ENCODE assay signal across 7 mouse cellular contexts in the genomic region with DNA sequence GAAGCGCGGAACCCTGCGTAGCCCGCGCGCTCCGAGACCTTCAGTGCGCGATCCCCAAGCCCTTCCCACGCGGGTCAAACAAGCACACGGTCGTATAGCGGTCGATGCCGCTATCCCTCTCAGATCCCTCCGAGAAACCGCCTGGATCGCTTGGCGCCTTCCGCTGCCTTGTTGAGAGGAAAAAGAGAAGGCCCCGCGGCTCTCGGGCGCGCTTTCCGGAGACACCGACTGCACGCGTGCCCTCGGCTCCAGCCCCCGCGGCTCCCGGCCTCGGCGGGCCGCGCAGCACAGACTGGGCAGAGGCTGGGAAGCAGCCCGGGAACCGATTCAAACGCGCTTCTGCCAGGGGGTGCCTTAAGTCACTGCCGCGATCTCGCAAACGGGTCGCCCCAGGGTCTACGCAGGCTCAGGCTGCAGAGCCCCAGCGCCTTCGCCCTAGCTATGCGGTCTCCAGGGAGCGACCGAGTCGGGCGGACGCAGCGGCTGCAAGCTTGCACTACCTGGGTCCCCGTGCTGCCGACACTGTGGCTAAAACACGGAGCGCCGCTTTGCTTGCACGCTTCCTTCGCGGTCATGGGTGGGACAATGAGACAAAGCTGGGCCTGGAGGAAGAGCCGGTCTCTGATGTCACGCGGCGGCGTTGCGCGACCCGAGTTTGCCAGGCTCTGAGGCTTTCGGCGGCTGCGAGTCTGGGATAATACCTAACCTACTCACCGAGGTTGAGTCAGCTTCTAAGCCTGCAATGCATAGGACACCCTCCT.
DNase-seq lines count a peak whose midpoint lies in the region; ATAC-seq and TF ChIP-seq lines count a peak whose summit lies in the region.

No protein-coding gene starts in this region.

- peak; percentile 29; the same call in 1 of the 2 replicates for ATAC-seq in megakaryocyte progenitor cell, adult 5-6 weeks (replicated peaks; ENCODE audit: poor library complexity)

- TF ChIP-seq CTCF in embryonic fibroblast, embryonic 13.5 days (IDR thresholded peaks at IDR 0.05; ENCODE audit: borderline replicate concordance, insufficient read depth, low read length), result no peak
- TF ChIP-seq CTCF in layer of hippocampus, adult 2 months (conservative IDR thresholded peaks at IDR 0.05), result no peak; the same call in 1 of the 2 replicates

- no peak overlapping the region for H3K27ac ChIP-seq in embryonic fibroblast, embryonic 13.5 days (ENCODE audit: insufficient read depth, low read length)
- peak overlapping the region; percentile 67 for H3K27ac ChIP-seq in layer of hippocampus, adult 2 months

- peak; percentile 6 for DNase-seq in thymus, postnatal 4 days
- no peak for DNase-seq in thymus, postnatal 0 days (ENCODE audit: low spot score)
- peak in 1 of 2 experiments; percentile 15 for DNase-seq in layer of hippocampus, adult 2 months (ENCODE audit: low spot score in 2 of 2)
- DNase-seq in telencephalon, adult 2 months (ENCODE audit: low read depth, low spot score), result peak; percentile 19
- DNase-seq in adipocyte (ENCODE audit: low spot score), result no peak

- peak overlapping the region; percentile 25 for H3K4me3 ChIP-seq in embryonic fibroblast, embryonic 13.5 days (ENCODE audit: insufficient read depth, low read length)
- peak overlapping the region; percentile 59 for H3K4me3 ChIP-seq in layer of hippocampus, adult 2 months

- no peaks in the 10 kb centered on the region; the same call in 1 of the 2 replicates for H3K4me1 ChIP-seq in embryonic fibroblast, embryonic 13.5 days (ENCODE audit: control insufficient read depth, insufficient read depth, low read length)

- TF ChIP-seq POLR2A in embryonic fibroblast, embryonic 13.5 days (IDR thresholded peaks at IDR 0.05; ENCODE audit: low read depth, low read length), result no peak

Comparison
In these comparisons a context has a peak if more than half of its experiments do, and no peak if none do; other contexts are left out.
1. DNase-seq: peak in thymus, postnatal 4 days (single experiment) and telencephalon, adult 2 months (single experiment); none in thymus, postnatal 0 days (single experiment) and adipocyte (single experiment).